Comparison of ENCODE assay signal across 15 mouse cellular contexts in genomic region chr10:117777103-117777470, GRCm38 (mm10).
"Had no signal": no experiment of that assay in that cellular context is flagged by ENCODE, and none has a peak within 500 bp of the region (broad histone marks: within the 10 kb centered on the region; RNA-seq: fewer than 3 reads in every experiment).

No protein-coding gene starts in this region.

- DNase-seq: heart, postnatal 10 days; heart, postnatal 14 days; heart, postnatal 36 days; heart, postnatal 4 days; kidney, adult 11 months; kidney, adult 18-20 months; kidney, adult 2 months; kidney, adult 8-10 months; kidney, adult 9 months; kidney, postnatal 14 days; kidney, postnatal 25 days; kidney, postnatal 36 days; kidney, postnatal 4 days; layer of hippocampus, adult 9-11 months; layer of hippocampus, postnatal 36 days had no signal
